Mouse (Mus musculus): ENCODE results near the gene Actl11.

Actl11 gene

DNA sequence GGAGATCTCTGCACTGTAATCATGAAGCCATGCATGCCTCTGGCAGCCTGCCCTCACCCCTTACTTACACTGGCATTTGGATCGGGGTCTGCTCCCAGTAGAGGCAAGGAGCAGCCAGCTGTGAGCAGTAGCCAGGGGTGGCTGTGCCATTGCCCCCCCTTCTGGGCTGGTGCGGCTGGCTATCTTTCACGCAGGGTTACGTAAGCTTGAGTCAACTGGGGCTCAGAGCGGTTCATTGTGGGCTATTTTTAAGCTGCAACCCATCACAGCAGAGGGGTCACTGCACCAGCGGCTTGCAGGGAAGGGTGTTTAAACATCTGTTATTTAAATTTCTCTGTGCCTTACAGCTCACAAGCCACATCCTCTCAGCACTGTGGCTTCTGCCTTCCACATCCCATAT is 4.3 kb upstream of the Actl11 start:
- DNase-seq, result peak; percentile 60

DNA sequence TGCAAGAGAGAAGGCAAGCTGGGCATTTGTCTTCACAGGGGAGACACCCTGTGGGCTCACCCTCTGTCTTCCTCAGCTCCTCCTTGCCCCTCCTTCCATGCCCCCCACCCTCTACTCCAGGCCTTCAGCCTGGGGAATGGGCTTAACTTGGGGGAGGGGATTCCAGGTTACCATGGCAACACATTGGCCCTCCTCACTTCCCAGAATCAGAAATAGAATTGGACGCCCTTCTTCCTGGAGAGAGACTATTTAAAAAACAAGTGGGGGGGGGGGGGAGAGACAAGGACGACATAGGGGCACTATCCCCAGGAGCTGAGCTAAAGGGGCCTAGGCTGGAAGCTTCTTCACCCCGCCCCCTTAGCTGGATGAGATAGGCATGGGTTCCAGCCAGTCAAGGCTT is 3.0 kb upstream of the Actl11 start:
- no peak for DNase-seq

DNA sequence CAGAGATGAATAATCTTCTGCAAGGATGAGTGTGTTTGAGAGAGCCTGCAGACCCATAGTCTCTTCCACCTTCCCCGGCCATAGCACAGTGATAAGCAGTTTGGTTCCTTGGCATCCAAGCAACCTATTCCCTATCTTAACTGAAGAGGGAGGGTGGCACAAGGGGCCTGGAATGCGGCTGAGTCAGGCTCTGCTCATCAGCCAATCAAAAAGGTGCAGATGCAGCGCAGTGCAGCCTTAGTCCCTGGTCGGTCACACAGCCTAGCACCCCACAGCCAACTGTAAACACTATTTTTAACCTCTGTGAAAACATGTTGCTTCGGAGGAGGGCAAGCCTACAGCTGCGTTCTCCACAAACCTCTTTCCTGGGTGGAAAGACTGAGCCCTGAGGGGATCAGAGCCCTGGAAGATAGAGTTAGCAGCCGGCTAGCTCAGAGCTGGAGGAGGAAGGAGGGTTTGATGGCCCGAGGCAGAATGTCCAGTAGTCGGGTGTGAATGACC is 1.3 kb upstream of the Actl11 start:
- no peak for DNase-seq

DNA sequence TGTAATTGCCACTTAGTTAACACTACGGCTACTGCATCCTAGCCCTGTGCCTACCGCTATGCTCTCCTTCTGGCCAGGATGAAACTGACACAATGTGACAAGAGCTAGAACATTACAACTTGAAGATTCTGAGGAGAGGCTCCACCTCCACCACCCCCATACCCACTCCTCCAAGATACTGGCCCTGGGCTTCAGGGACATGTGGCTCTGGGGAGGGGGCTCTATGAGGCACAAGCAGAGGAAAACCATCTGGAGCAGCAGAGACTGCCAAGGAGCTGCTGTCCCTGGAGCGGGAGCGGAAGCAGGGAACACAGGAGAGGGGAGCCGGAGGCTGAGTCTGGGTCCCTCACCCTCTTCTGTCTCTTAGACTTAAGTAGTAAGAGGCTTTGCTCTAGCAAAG is 520 bp upstream of the Actl11 start:
- no peak for DNase-seq

DNA sequence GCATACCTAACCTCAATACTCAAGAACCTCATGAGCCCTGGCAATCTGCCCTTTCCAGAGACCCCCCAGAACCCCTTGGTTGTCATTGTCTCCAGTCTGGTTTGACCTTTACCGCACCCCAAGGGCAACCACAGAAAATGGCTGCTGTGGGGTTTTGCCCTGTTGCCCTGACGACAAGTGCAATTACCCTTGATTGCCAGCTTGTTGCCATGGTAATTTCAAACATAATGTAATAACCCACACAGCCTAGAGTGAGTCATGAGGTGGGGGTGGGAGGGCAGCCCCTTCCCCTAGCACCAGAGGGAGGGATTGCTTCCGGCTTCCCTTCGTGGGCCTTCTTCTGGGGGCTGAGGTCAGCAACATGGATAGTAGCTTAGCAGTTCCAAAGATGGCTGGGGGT is 4.0 kb downstream of the Actl11 start:
- DNase-seq, result no peak

DNA sequence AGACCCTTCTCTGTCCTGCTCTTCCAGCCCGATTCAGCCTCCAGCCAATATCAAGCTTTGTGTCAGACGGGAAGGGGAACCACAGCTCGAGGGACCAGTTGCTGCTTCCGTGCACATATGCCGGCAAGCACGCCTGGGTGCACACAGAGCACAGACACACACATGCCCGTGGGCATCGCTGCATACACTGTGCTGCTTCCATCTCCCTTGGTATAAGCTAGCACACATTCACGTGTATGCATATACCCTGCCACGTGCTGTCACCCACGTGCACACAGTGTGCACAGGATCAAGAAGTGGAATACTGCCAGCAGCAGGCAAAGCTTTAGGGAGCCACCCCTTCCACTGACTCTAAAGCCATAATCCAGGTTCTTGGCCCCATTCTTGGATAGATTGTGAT is 5.9 kb downstream of the Actl11 start:
- no peak for DNase-seq

DNA sequence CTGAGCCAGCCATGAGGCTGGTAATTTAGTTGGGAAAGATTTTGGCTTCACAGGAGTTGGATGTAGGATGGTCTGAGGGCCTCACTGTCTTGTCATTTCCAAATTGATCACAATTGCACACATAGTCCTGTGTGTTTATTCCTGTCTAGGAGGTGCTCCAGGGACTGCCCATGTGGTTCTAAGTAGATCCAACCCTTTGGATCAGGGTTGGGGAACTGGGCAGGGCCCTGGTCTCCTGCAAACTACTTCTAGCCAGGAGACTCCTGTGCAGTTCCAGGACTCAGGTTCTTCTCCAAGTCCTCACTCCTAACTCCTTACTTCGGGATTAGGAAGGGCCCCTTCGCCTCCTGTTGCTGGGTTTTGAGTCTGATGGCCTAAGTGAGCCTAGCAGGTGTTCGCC is 7.1 kb downstream of the Actl11 start, which contains the start of gene Camkv:
Gene Camkv (plus strand): TSS at position 301 of the 400 bp plus-strand sequence.
- DNase-seq, result no peak

DNA sequence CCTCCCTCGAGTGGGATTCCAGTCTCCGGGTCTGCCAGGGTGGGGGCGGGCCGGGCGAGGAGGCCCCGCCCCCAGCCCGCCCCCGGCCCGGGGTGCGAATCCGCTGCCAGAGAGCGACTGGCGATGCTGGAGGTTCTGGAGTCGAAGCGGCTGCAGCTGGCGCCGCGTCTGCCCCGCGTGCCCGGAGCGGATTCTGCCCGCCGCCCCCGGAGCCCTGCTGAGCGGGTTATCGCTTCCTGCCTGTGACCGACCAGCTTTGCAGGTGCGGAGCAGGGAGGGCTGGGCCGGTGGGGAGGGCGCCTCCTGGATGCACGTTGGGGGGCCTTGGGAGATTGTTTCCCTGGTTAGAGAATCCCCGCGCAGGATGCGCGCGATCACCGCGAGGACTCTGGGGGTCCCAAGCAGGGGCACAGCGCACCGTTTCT is 7.5 kb downstream of the Actl11 start:
- no peak for DNase-seq

DNA sequence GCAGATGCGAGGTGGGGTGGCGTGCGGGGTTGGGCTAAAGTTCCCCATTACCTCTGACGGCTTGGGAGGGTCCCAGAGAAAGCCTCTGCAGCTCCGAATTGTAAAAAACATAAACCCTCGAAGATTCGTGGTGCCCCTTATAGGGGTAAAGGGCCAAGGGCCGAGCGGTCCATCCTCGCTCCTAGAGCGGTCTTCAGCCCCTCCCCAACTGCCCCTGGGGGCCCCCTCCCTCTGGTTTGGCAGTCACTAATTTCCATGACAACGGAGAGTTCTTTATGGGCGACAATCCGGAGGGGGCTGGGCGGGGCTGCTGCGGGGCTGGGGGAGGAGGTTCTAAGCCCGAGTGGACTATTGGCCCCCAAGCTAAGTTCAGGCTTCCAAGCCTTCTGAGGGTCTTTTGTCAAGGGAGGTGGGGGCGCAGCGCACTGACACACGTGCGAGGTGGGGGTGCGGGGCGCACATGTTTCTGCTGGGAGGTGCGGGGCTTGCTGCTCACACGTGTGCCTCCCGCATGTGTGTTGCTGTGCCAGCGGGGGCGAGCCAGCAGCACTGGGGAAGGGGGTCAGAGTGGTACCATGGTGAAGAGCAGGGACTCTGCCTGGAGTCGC is 8.1 kb downstream of the Actl11 start:
- no peak for DNase-seq

DNA sequence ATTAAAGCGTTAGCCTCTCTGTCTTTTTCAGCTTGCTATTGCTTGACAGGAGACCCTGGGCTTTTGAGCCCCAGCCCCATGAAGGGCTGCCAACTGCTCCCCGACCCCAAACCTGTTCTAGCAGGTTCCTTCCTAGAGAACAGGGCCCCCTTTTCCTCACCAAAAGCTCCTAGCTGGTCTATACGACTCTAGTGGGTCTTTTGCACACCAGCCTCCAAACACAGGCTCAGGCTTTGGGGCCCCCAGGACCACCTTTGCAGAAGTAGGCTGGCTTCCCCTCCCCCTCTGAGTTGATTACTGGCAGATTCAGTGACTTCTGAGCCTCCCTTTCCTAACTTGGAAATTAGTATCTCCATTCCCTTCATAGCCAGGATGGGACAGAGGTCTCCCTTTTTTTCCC is 8.6 kb downstream of the Actl11 start:
- DNase-seq, result no peak

DNA sequence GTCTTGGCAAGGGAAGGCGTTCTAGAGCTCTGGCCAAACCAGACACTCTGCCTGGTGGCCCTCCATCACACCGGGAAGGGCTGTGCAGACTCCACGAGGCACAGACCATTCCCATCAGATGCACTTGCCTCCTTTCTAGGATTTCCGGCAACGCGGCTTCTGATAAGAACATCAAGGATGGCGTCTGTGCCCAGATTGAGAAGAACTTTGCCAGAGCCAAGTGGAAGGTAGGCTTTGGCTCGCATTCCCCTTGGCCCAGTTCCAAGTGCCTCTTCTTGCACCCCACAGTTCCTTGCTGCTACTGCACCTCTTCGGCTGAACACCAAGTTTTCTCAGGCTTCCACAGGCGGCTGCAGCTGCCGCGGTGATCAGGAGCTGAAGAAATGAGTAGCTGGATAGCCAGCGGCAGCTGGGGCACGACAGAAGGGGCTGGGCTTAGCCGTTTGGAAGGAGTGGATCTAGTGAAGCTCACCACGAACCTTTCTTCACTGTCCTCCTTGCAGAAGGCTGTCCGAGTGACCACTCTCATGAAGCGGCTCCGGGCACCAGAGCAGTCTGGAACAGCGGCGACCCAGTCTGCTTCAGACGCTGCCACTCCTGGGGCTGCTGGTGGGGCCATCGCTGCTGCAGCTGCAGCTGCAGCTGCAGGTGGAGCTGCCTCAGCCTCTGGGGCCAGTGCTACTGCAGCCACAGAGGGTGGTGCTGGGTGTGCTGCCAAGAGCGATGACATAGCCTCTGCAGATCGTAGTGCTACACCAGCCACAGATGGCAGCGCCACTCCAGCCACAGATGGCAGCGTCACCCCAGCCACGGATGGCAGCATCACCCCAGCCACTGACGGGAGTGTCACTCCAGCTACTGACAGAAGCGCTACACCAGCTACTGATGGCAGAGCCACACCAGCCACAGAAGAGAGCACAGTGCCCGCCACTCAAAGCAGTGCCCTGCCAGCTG is 19.2 kb downstream of the Actl11 start:
- no peak for DNase-seq

DNA sequence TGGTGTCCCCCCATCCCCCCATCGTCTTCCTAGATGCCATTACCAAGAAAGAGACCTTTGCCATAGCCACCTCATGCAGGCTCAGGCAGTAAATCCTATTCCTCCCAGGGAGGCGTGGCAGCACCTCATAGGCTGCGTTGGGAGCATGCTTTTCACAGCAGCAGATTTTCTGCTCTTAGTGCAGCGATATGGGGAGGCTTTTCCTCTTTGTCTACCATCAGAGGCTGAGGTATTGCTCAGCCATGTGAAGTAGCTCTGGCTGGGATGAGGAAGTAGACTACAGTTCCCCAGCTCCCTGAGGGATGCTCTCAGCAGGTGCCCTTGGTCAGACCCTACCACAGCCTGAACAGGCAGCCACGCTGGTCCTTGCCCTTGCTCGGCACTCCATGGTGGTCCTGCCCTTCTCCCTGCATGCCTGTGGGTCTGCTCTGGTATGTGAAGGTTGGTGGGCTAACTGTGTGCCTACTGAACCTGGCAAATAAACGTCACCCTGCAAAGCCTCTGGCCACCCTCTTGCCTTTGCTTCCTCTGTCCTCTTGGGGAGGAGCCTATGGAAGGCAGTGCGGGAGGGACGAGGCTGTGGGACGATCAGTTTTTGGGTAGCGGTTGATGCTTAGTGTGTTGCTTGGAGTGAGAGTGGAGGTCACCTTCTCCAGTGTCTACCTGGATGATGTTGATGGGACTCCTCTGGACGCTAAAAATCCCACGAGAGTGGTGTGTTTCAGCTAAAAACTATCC is 21.1 kb downstream of the Actl11 start:
- DNase-seq, result no peak

DNA sequence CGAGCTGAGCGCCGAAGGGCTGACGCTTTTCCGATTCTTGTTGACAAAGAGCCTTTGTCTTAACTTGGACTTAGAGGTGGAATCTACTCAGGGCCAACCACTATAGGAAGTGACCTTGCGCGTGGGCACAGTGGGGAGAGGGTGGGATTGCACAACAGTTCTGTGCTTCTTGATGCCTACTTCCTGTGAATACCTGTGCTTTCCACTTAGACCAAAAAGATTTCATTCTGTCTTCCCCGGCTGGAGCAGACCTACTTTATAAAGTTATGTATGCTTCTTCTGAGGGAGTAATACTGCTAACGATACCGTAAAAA is 21.6 kb downstream of the Actl11 start, which contains the start of gene Traip:
Gene Traip (plus strand): TSS at position 215 of the 314 bp plus-strand sequence.
- DNase-seq, result no peak

DNA sequence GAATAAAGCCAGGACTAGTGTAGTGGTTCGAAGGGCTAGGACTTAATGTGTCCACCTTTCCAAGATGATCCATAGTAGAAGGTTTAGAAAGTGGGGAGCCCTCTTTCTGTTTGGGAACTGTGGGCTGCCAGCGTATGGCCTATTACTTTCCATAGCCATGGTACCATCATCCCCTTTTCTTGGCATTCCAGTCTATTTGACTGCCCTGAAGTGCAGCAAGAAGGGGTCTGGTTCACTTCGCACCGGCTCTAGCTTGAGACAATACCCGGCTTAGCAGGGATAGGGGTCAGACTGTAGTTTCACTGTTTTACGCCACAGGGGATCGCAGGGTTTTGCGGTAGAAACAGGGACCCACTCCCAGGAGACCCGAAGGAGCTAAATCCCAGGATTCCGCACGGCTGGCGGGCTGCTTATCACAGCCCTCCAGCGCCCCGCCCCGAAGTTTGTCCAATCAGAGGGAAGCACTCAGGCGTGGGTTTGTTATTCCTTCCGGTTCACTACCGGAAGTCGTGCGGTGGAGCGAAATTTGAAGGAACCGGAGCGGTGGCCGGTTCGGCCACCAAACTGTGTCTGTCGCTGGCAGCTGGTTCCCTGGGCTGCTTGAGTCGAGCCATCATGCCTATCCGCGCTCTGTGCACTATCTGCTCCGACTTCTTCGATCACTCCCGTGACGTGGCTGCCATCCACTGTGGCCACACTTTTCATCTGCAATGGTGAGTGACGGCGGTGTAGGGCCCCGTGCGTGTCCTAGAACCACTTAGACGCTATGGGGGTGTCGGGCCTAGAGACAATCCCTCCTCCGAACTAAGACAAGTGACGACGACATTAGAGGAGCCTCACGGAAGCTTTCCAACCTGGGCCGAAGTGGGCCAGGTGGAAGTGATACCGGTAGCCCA is 22.4 kb downstream of the Actl11 start:
- peak; percentile 97 for DNase-seq

DNA sequence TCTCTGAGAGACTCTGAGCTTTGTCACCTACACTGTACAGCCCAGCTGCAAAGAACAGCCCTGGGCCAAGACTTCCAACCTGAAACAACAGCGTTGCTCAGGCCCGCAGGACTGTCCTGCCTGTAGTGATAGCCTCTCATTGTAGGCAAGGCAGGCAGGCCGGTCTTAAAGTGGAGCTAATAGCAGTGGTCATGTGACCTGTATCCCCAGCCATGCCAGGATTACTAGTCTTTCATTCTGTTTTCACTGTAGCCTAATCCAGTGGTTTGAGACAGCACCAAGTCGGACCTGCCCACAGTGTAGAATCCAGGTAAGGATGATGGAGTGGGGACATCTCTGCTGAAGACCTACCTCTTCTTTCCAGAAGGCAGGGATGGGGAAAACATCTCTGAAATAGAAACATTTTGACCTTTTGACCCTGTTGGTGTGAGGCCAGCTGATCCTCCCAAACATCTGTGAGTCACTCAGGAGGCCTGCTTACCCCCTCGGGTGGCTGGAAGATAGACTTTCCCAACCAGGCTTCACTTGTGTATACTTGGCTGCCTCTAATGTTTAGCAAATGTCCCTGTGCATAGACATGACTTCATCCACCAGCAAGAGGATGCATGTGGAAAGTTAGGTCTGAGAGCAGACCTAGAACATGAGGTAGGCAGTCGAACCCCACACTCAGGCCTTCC is 27.5 kb downstream of the Actl11 start:
- DNase-seq, result peak; percentile 67

DNA sequence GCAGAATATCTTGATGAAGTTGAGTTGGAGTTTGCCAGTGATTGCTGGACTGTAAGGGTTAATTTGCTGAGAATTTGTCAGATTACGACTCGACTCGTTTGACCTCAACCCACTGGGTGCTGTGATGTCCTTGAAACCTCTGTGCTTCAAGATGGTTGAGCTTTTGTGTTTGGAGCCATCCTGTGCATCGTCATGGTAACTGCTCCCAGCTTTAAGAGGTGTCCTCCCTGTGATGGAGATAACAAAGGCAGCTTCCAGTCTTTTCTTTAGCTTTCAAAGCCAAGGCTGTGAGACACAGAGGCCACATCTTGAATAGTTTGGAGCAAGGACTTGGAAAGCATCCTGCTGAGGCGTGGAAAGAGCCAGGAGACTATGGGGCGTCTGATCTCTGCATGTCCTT is 28.9 kb downstream of the Actl11 start:
- DNase-seq, result no peak

DNA sequence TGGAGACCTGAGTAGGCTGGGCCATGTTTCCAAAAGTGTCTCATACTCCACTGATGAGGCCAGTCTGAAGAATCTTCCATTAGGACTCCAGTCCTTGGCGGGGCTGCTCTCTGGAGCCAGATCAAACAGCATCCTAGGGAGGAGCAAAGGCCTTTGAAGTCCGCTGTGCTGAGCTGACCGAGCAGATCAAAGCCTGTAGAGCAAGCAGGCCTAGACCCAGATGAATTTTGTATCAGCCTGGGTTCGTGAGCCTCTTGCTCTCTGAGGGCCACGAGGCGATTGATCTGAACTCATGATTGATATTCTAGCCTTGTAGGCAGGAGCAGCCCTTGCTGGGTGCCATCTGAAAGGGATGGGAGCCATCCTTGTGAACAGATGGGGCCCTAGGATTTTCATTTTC is 31.6 kb downstream of the Actl11 start:
- DNase-seq, result peak; percentile 50

DNA sequence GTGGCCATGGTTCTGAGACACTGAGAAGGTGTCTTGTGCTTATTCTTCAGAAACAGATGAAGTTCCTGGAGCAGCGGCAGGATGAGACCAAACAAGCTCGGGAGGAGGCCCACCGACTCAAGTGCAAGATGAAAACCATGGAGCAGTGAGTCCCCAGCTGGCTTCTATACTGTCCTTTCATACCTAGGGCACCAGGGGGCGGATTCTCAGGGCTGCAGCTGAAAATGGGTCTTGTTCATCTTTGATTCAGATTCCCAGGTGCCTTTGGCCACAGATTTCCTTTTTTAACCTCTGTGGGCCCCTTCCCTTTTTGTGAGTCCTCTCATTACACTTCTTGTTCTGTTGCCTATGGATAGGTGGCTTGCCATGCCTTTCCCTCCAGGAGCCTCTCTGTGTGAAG is 32.7 kb downstream of the Actl11 start:
- DNase-seq, result no peak

DNA sequence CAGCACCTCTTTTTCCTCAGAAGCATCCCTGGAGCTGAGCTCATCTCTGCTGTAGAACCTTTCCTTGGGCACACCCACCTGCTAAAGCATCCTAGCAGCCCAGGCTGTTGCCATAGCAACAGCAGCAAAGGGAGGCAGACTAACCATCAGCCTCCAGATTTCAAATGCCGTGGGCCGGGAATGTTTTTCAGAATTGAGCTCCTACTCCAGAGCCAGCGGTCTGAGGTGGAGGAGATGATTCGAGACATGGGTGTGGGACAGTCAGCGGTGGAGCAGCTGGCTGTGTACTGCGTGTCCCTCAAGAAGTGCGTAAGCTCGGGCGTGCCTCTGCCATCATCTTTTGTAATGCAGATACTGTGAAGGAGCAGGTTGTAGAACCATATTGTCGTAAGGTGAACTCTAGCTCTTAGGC is 33.1 kb downstream of the Actl11 start:
- DNase-seq, result no peak

DNA sequence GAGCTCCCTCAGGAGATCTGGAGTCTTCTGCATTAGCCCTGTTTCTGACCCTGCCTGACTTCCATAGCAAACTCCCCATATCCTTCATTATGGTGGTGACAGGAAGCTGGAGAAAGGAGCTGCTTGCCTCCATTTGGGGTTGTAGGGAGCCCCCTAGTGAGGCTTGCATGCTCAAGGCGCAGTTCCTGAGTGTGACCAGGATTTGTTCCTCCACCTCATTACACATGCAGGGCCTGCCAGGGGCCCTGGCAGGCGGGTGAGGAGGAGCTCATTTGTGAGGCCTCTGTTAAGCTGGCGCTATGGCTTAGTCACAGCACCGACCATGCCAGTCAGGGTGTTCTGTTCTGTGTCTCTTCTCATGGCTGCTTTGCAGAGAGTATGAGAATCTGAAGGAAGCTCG is 33.6 kb downstream of the Actl11 start:
- DNase-seq, result peak; percentile 70

DNA sequence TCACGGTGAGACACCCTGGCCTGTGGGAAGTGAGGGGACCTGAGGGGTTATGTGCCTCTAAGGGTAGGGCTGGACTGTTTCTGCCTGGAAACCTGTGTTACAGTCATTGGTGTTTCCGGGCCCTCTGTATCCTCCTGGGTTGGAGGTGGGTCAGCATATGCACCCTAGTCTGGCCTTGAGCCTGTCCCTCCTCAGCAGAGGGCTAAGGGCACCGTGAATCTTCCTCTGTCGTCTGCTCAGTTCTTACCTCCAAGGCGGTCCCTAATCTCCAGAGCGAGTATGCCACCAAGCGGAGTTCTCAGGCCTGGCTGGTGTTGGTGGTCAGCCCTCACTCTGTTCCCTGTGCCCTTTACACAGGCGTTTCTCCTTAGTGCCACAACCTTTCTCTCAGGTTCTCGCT is 34.6 kb downstream of the Actl11 start:
- DNase-seq, result no peak

DNA sequence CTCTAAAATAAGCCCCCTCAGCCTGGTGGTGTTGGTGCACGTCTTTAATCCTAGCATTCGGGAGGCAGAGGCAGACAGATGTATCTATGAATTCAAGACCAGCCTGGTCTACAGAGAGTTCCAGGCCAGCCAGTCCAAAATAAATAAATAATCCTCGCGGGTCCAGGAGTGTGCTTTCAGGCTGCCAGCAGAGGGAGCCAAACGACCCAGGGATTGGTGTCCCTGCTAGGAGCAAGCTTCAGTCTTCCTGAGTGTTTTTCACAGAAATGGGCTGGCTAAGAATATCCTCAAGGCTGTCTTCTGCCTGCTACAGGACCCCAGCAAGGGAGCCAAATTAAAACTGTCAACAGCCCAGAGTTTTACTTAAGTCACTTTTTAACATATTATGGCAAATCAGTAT is 35.4 kb downstream of the Actl11 start:
- peak; percentile 92 for DNase-seq
